Mouse (Mus musculus) embryonic facial prominence, embryonic 11.5 days (tissue): Measurements from ENCODE around the gene Arnt. TPM values are rescaled to one million over a fixed set of nuclear protein-coding genes. Genes with fewer than 3 reads are reported as not detected.

ENCODE experiments used
- ATAC-seq: fragments of 200-750 bp; cut with Nextera tagmentation; replicated peaks from 2 replicates; pipeline ENCODE4 v1.8.0; 2017; ENCODE audit warnings: low read depth; ENCODE audit not compliant: insufficient number of reproducible peaks, low FRiP score, low TSS enrichment
- DNase-seq: peaks from one replicate; pipeline ENCODE4 v3.0.0-alpha.2; 2015; ENCODE audit warnings: low spot score
- H3K27ac ChIP-seq: fragments of 300-500 bp; sonication (generic); replicated peaks from 2 replicates; pipeline ENCODE4 v1.5.1; 2014; ENCODE audit warnings: mild to moderate bottlenecking, low read depth, low read length, control low read depth
- H3K27me3 ChIP-seq: fragments of 300-500 bp; sonication (generic); 2 replicates; pipeline ENCODE4 v1.6.1; 2014; ENCODE audit warnings: mild to moderate bottlenecking, low read length, moderate library complexity, mixed read lengths; ENCODE audit not compliant: control insufficient read depth, insufficient read depth
- H3K36me3 ChIP-seq: fragments of 300-500 bp; sonication (generic); replicated peaks from 2 replicates; pipeline ENCODE4 v1.6.1; 2014; ENCODE audit warnings: low read depth, mild to moderate bottlenecking, low read length, moderate library complexity, mixed read lengths; ENCODE audit not compliant: control insufficient read depth, insufficient read depth
- H3K4me1 ChIP-seq: fragments of 300-500 bp; sonication (generic); 2 replicates; pipeline ENCODE4 v1.6.1; 2014; ENCODE audit warnings: low read length, mixed read lengths; ENCODE audit not compliant: control insufficient read depth, insufficient read depth
- H3K4me2 ChIP-seq: fragments of 300-500 bp; sonication (generic); 2 replicates; pipeline ENCODE4 v1.6.1; 2014; ENCODE audit warnings: low read depth, mild to moderate bottlenecking, control low read depth, low read length, moderate library complexity
- H3K4me3 ChIP-seq: fragments of 300-500 bp; sonication (generic); 2 replicates; pipeline ENCODE4 v1.5.1; 2014; ENCODE audit warnings: low read depth, low read length, control low read depth
- H3K9ac ChIP-seq: fragments of 300-500 bp; sonication (generic); replicated peaks from 2 replicates; pipeline ENCODE4 v1.6.1; 2014; ENCODE audit warnings: mild to moderate bottlenecking, control low read depth, low read length
- H3K9me3 ChIP-seq: fragments of 300-500 bp; sonication (generic); replicated peaks from 2 replicates; pipeline ENCODE4 v1.6.1; 2016; ENCODE audit warnings: mild to moderate bottlenecking, low read length, inconsistent platforms, mixed read lengths; ENCODE audit not compliant: control insufficient read depth
- WGBS: fragments of 180-500 bp; shearing (Covaris S2); extraction: QIAGEN DNeasy Blood & Tissue Kit; methylation state at CpG from one replicate; pipeline ENCODE4 v1.1.7; 2014; 5-methylcytosine and 5-hydroxymethylcytosine counted together
- polyA plus RNA-seq: library from polyadenylated mRNA; unstranded; fragments of >200 nt; fragmentation: Nextera tagmentation; extraction: Ambion mirVana; gene quantifications from 2 replicates; pipeline ENCODE4 v1.2.1, GENCODE M21; 2014

Gene Arnt
- polyA plus RNA-seq = 28.7 and 29.3 TPM in 2 replicates

- 0 out of 2 replicates have a peak within 1 kb of the TSS, but pooled peaks have one; percentile 2 for H3K27ac ChIP-seq
- no peaks in the 10 kb centered on the region; the same call in 1 of the 2 replicates for H3K36me3 ChIP-seq
- no peaks in the 10 kb centered on the region for H3K9me3 ChIP-seq
- ATAC-seq (peak; percentile 99), DNase-seq (peak; percentile 96)
- peak within 1 kb of the TSS; percentile 60 for H3K4me2 ChIP-seq
- H3K4me3 ChIP-seq = peak within 1 kb of the TSS; percentile 79
- H3K27me3 ChIP-seq = no peaks in the 10 kb centered on the region
- under 1% methylated on average over 47 of the region's 47 CpGs for WGBS
- peak within 1 kb of the TSS; percentile 75 for H3K9ac ChIP-seq
- H3K4me1 ChIP-seq = no peaks in the 10 kb centered on the region
Observed at GRCm38 (mm10) chr3:95434136-95434982, at the start of gene Arnt. Gene Arnt (plus strand): TSS chr3:95434388.

DNA sequence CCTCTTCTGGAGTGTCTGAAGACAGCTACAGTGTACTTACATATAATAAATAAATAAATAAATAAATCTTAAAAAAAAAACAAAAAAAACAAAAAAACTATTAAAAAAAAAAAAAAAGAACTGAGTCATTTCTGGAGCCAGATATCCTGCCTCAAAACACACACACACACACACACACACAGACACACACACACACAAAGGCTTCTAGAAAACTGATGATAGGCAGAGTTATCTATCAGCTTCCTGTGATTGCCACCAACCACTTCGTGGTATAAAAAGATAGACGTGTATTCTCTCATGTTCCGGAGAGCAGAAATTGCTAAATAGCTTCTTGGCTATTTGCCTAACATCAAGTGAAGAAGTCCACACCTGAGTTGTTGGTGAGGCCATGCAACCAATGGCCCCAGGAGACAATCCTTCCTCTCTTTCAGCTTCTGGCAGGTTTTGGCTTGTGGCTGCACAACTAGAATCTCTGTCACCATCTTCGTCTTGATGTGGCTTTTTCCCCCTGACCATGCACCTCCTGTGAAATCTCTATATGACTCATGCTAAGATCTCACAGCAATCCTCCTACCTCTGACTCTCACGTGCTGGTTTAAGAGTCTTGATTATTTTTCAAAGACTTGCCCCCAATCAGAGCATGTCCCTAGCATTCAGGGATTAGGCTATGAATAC, 48.6 kb upstream of the Arnt start:
- WGBS = 90% methylated on average over 5 of the region's 5 CpGs
- Histone ChIP-seq H3K27ac (no peak overlapping the region), H3K27me3 (no peaks in the 10 kb centered on the region), H3K4me1 (no peaks in the 10 kb centered on the region), H3K4me3 (no peak overlapping the region), H3K9ac (no peak overlapping the region), H3K9me3 (no peaks in the 10 kb centered on the region), H3K36me3 (no peaks in the 10 kb centered on the region), H3K4me2 (no peak overlapping the region)
- no peak for DNase-seq
- no peak for ATAC-seq

GRCm38 (mm10) chr3:95394385-95394784, 39.8 kb upstream of the Arnt start:
- ATAC-seq (no peak), DNase-seq (no peak)
- H3K36me3 ChIP-seq = no peaks in the 10 kb centered on the region
- H3K4me2 ChIP-seq = no peak overlapping the region
- no peaks in the 10 kb centered on the region for H3K4me1 ChIP-seq
- 89% methylated on average over 4 of the region's 4 CpGs for WGBS
- no peaks in the 10 kb centered on the region; the same call in 1 of the 2 replicates for H3K9me3 ChIP-seq
- H3K27me3 ChIP-seq = no peaks in the 10 kb centered on the region
- no peak overlapping the region for H3K9ac ChIP-seq
- no peak overlapping the region for H3K27ac ChIP-seq
- H3K4me3 ChIP-seq = no peak overlapping the region

GRCm38 (mm10) chr3:95402741-95403140, 31.4 kb upstream of the Arnt start, which contains the start of gene 4930558C23Rik:
Gene 4930558C23Rik (minus strand): TSS chr3:95402841.
- no peaks in the 10 kb centered on the region for H3K36me3 ChIP-seq
- no peaks in the 10 kb centered on the region for H3K4me1 ChIP-seq
- H3K27me3 ChIP-seq = no peaks in the 10 kb centered on the region
- H3K9ac ChIP-seq = no peak within 1 kb of the TSS
- H3K4me2 ChIP-seq = no peak within 1 kb of the TSS
- no peak within 1 kb of the TSS for H3K4me3 ChIP-seq
- ATAC-seq = no peak
- no peaks in the 10 kb centered on the region for H3K9me3 ChIP-seq
- DNase-seq = no peak
- 86% methylated on average over 3 of the region's 3 CpGs for WGBS
- H3K27ac ChIP-seq = no peak within 1 kb of the TSS

GRCm38 (mm10) chr3:95407728-95408127, 26.5 kb upstream of the Arnt start:
- Histone ChIP-seq H3K4me3 (no peak overlapping the region), H3K36me3 (no peaks in the 10 kb centered on the region), H3K9me3 (no peaks in the 10 kb centered on the region), H3K4me2 (no peak overlapping the region), H3K27me3 (no peaks in the 10 kb centered on the region), H3K27ac (no peak overlapping the region), H3K4me1 (no peaks in the 10 kb centered on the region), H3K9ac (no peak overlapping the region)
- DNase-seq (no peak), ATAC-seq (no peak)
- 73% methylated on average over 1 of the region's 1 CpGs for WGBS

DNA sequence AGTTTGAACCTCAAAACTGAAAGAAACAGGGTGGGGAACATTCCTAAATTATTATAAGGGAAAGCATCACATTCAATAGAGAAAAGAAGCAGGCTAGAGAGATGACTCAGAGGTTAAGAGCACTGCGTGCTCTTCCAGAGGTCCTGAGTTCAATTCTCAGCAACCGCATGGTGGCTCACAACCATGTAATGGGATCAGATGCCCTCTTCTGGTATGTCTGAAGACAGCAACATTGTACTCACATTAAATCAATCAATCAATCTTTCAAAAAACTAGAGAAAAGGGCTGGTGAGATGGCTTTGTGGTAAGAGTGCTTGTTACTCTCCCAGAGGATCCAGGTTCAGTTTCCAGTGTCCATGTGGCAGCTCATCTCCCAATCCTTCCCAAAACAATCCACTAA, 25.3 kb upstream of the Arnt start:
- Histone ChIP-seq H3K9ac (no peak overlapping the region), H3K4me2 (no peak overlapping the region), H3K36me3 (no peaks in the 10 kb centered on the region), H3K4me3 (no peak overlapping the region), H3K4me1 (no peaks in the 10 kb centered on the region), H3K27ac (no peak overlapping the region), H3K27me3 (no peaks in the 10 kb centered on the region), H3K9me3 (no peaks in the 10 kb centered on the region)
- WGBS = 92% methylated on average over 2 of the region's 2 CpGs
- DNase-seq (no peak), ATAC-seq (no peak)

DNA sequence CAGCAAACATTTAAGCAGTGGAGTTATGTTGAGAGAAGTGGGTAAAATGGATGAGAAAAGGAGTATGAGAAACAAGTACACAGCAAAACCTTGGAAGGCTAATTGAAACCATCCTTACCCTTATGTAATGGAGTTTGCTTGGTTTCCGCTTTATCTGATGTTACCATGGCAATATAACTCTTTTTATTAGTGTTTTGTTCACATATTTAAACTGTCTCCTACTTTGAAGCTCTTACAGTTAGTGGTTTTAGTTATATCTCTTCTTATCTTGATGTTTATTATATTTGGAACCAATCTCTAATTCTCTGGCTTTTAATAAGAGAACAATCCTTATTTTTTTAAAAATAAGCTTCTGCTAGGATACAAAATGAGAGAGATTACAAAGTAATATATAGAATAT, 21.9 kb upstream of the Arnt start:
- no peaks in the 10 kb centered on the region for H3K36me3 ChIP-seq
- ATAC-seq = no peak
- WGBS = 76% methylated on average over 1 of the region's 1 CpGs

GRCm38 (mm10) chr3:95417866-95418265, 16.3 kb upstream of the Arnt start:
- no peak overlapping the region for H3K9ac ChIP-seq
- no peaks in the 10 kb centered on the region for H3K4me1 ChIP-seq
- H3K27ac ChIP-seq = no peak overlapping the region
- H3K27me3 ChIP-seq = no peaks in the 10 kb centered on the region
- DNase-seq (no peak), ATAC-seq (no peak)
- no peaks in the 10 kb centered on the region for H3K9me3 ChIP-seq
- no peaks in the 10 kb centered on the region for H3K36me3 ChIP-seq
- H3K4me2 ChIP-seq = no peak overlapping the region
- H3K4me3 ChIP-seq = no peak overlapping the region
- 91% methylated on average over 6 of the region's 6 CpGs for WGBS

More for the DNA sequence above, 21.9 kb upstream of the Arnt start:
- Histone ChIP-seq H3K27me3 (no peaks in the 10 kb centered on the region), H3K9me3 (no peaks in the 10 kb centered on the region), H3K9ac (no peak overlapping the region), H3K4me2 (no peak overlapping the region), H3K4me1 (no peaks in the 10 kb centered on the region), H3K4me3 (no peak overlapping the region), H3K27ac (no peak overlapping the region)
- DNase-seq = peak; percentile 15
